Mouse (Mus musculus): ENCODE measurements around the gene Wipi1.

The Wipi1 gene

DNA sequence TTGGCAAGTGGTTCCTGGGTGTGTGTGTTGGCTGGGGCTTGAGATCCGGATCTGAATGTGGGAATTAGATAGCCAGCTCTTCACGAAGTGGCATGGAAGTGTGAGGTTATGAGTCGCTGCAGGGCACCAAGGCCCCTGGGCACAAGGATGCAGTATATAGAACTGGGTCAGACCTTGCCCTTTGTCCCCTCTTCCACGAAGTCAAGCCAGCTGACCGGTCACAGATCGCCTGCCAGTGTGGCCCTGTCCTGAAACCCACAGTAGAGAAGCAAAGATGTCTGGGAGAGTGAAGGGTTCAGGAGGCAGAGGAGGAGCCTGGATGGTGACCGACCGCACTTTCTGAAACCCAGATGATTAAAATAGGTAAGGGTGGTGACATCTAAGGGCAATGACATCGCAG is 68.3 kb downstream of the Wipi1 start:
- DNase-seq (ENCODE audit: low read depth, low spot score) = no peak

DNA sequence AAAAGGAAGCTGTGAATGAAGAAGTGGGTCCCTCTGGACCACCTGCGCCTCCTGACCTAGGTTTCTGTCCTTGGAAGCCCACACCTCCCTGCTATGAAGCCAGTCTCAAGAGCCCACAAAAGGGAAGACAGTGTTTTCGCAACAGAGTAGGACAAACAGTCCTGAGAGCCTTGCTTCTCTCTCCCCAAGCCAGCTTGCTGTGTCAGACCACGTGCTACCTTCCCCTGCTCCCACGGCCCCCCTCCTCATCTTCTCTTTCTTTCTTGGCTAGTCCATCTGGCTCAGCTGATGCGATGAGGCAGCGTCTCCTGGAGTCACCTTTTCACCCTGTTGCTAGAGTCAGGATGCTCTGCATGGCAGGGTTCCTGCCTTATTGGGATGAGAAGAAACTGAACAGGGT is 72.5 kb downstream of the Wipi1 start:
- DNase-seq (ENCODE audit: low read depth, low spot score) = no peak

DNA sequence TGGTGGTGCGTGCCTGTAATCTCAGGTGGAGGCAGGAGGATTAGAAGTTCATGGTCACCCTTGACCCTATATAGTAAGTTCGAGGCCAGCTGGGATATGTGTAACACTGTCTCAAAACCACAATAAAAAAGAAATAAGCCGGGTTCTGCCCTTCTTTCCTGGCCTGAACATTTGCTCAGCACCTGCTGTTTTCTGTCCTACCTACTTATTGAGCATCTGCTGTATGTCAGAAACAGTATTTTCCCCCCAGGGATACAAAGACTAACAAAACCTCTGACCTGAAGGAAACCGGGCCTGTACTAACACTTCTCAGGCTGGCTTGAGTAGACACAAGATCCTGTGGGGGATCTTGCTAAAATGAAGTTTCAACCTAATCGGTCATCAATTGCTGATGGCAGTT is 74.8 kb downstream of the Wipi1 start:
- no peak for DNase-seq (ENCODE audit: low read depth, low spot score)

DNA sequence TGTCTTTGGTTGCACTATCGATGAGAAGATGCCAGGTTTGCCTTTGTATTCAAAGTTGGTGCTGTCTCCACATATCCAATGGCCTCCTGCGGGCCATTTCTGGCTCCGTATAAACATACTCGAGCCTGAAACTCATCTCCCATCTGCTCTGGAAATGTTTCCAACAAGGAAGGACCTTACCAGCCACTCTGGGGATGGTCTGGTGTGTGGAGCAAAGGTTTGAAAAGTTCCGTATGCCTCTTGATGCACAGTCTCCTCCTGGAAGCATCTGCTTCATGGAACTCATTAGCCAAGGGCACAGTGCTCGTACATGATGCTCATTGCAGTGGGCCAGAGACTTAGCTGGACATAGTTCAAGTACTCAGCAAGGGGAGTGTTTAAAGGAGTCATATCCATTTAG is 75.8 kb downstream of the Wipi1 start:
- no peak for DNase-seq (ENCODE audit: low read depth, low spot score)

DNA sequence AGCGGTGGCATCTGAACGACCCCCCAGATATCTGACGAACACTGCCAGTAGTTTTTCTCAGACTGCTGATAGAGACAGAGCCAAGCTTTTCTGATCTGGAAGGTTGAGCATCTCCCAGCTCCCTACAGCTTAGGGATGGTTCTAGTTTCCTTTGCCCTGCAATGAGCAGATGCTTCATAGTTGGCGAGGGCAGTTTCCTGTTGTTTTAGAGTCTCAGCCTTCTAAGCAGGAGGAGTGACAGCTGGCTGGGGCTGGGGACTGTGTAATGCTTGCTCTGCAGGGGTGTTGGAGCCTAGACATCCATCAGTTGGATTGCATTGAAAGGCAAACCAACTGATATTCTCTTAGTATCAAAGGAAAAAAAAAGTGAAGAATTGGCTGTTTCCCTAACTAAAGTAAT is 81.7 kb downstream of the Wipi1 start:
- DNase-seq (ENCODE audit: low read depth, low spot score) = no peak

DNA sequence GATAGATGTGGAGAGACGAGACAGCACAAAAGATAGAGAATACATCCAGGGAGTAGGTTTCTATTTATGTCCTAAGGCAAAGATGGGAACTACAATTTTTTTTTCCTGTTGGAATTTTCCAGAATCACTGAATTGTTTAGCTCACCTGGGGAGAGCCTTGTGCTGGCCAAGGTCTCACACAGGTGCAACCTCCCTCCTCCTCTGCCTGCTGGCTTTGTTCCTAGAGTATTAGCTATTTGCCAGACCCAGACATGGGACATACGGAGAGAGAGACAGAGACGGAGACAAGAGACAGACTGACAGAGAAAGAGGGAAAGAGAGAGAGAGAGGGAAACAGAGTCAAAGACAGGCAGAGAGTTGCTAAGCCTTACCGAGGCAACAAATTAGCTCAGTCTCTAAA is 86.2 kb downstream of the Wipi1 start:
- no peak for DNase-seq (ENCODE audit: low read depth, low spot score)

DNA sequence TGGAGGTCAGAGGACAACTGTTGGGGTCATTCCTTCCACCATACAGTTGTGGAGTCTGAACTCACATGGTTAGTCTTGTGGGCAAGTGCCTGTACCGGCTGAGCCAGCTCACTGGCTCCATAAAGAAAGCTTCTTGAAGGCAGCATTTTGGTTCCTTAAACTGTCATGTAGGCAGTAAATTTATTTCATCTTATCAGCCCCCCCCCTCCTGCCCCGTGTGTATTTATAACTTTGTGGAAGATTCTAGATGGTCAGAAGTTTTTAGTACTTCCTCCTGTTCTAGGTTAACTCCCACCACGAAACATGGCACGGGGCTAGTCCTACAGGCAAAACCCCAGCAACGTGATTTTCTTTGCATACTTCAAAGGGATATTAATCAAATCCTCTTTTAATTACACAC is 86.9 kb downstream of the Wipi1 start:
- no peak for DNase-seq (ENCODE audit: low read depth, low spot score)

Measured in WW6 (cell line).